Mouse (Mus musculus) gastrocnemius, postnatal 14 days (tissue): Measurements from ENCODE around the gene Pard3. TPM values are rescaled to one million over a fixed set of nuclear protein-coding genes. Genes with fewer than 3 reads are reported as not detected.

Source experiments
- DNase-seq: peaks from one replicate; pipeline ENCODE4 v3.0.0; 2021; ENCODE audit warnings: mixed read lengths
- intact Hi-C: fragments of 180-260 bp; cut with DNase I; formaldehyde crosslinking; loops from one replicate; pipeline ENCODE4 v1.15.1; 2025; ENCODE audit warnings: low total_unique reads
- total RNA-seq, 2 experiments: library from RNA; stranded (reverse); gene quantifications; 2 replicates each; pipeline ENCODE4 v1.2.3; 2021

Gene Pard3
- total RNA-seq, 2 experiments from 2014 or later: 23.9 to 25.7 TPM

DNA sequence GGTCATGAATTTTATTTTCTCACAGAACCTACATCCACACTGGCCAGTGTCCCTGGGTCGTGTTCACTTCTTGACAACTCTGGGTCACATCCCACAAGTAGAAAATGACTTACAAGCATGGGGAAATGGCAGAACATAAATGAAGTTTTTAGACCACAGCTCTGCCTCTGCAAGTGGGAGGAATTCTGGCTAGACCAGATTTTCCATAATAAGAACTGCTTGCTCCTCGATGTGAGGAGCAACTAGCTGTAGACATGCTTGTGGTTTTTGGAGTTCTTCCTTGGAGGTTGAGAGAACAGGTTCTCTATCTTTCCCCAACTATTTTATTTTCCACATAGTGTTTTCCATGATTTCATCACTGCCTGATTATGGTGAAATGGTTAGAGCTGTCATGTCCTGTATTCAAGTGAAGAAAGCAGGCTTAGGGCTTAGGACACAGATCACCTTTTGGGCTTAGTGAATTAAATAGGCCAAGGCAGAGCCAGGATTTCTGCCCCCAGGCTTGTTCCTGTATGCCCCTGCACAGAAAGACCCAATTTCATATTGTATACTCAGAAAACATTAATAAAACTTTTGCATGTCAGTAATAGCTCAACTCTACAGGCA, 284.3 kb downstream of the Pard3 start:
- intact Hi-C loops: no loop called here
- no peak for DNase-seq

GRCm38 (mm10) chr8:127361796-127362195, 298.1 kb downstream of the Pard3 start:
- intact Hi-C loops: no loop called here

DNA sequence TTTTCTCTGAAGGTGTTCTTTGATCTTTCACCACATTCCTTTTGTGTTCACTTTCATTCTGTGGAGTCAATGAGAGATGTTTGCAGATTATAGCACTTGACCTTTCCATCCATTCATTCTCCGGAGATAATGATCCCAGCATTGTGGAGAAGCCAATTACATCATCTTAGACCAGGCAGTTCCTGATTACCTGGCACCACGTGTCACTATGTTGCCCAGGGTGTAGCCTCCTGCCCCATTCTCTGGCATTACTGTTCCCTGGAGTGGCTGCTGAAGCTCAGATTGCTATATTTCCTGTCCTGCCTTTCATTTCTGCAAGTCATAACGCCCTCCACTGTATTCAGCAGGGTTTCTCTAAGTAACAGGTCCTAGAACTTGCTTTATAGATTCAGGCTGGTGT, 304.7 kb downstream of the Pard3 start:
- intact Hi-C loops: no loop called here
- no peak for DNase-seq

More at GRCm38 (mm10) chr8:127361796-127362195, 298.1 kb downstream of the Pard3 start:
- no peak for DNase-seq

DNA sequence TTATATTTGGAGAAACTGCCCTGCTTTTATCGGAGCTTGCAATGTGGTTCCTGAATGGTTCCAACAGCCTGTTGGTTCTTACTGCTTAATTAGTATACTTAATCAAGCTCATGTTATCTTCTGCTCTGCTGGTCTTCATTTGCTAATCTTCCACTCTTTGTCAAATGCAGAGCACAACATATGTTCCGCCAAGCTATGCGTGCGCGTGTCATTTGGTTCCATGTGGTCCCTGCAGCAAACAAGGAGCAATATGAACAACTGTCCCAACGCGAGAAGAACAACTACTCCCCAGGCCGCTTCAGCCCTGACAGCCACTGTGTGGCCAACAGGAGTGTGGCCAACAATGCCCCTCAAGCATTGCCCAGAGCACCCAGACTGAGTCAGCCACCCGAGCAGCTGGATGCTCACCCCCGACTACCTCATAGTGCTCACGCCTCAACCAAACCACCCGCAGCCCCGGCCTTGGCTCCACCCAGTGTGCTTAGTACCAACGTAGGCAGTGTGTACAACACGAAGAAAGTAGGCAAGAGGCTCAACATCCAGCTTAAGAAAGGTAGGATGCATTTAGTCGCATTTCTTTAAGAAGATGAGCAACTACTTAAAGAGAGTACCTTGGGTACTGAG, 307.7 kb downstream of the Pard3 start:
- intact Hi-C loops: loop anchor here (10.0 kb wide), 1 partner anchor 1347 kb away; no protein-coding TSS in a partner anchor
- DNase-seq: no peak

- no peak for DNase-seq
- intact Hi-C loops: loop anchor here (10.0 kb wide), 1 partner anchor 1353 kb away; no protein-coding TSS in a partner anchor
Measured at GRCm38 (mm10) chr8:127377775-127378174, 314.1 kb downstream of the Pard3 start.

- intact Hi-C loops: loop anchor here (10.0 kb wide), 1 partner anchor 1354 kb away; no protein-coding TSS in a partner anchor
- no peak for DNase-seq
Measured at GRCm38 (mm10) chr8:127378994-127379858, 315.5 kb downstream of the Pard3 start.

DNA sequence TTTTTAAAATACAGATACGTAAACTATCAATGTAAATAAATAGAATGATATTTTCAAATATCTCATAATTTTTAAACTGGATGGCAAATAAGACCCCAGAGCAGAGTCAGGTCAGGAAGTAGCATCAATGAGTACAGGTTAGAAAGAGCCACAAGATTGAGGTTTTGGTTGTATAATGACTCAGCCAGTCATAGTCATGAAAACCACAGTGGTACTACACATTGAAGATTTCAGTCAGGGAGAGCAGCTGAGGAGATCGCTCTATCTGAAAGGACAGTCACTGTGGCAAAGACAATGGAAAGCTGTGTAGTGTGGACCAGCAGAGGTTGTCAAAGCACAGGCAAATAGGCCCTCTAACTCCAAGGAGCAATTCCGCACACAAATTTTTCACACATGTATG, 317.6 kb downstream of the Pard3 start:
- intact Hi-C loops: no loop called here
- DNase-seq: no peak

GRCm38 (mm10) chr8:127392700-127393099, 329.0 kb downstream of the Pard3 start:
- intact Hi-C loops: no loop called here
- no peak for DNase-seq

DNA sequence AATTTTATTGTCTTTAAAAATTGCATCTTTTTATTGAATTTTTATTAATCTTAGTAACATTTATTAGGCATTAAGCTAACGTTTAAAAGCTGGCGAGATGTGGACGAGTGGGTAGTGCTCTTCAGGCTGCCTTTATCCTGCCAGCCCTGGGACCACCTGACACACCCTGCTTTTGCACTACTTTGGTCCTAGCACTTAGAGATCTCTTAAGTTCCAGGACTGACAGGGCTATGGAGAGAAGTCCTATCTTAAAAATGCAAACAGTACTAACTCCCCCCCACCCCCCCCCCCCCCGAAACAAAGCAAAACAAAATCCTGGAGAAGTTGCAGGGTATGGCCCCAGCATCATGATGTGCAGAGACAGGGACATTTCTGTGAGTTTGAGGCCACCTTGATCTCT, 331.8 kb downstream of the Pard3 start:
- intact Hi-C loops: no loop called here

DNA sequence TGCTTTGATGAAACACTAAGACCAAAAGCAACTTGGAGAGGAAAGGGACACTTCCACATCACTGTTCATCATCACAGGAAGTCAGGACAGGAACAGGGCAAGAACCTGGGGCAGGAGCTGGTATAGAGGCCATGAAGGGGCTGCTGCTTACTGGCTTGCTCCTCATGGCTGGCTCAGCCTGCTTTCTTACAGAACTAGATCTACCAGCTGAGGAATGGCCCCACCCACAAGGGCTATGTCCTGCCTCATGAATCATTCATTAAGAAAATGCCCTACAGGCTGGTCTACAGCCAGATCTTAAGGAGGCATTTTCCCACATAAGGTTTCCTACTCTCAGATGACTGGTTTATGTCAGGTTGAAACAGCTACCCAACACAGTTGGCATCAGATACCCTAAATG, 342.1 kb downstream of the Pard3 start:
- intact Hi-C loops: no loop called here
- DNase-seq: no peak

More for the DNA sequence above, 331.8 kb downstream of the Pard3 start:
- DNase-seq: no peak

DNA sequence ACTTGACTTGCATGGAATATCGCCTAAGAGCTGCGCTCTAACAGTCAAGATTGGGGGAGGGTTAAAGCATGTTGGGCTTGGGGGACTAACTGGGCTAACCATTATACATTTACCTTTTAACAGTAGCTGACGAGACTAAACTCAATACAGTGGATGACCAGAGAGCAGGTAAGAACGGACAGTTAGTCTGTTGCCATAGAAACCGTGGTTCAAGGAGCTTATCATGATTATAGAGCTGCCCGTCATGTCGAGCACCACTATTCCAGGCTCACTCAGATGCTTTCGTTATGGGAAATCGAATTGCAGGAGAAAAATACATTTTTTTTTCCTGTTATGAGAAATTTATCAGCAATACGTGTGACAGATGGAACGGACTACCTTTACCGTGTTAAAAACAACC, 346.9 kb downstream of the Pard3 start:
- intact Hi-C loops: no loop called here
- DNase-seq: no peak

DNA sequence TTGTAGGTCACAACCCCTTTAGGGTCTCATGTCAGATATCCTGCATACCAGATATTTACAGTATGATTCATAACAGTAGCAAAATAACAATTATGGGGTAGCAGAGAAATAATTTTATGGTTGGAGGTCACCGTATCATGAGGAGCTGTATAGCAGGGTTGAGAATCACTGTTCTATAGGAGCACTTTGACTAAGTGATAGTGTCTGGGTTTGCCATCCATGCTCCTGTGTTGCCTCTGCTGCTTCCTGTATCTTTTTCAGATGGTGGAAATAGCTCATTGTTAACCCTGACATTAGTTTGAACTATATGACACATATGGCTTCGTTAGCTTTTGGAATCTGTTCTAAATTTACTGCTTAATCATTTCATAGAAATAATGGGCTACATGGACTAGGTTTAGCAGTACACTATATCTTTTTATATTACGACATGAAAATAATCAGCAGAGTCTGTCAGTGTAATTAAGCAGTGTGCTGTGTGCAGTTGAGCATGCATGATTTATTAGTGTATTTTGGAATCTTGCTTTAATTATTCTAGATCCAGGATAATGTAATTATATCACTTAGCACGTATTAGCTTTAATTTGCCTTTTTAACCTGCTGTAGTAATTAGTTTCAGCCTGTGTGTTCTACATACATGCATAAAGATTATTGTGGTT, 347.6 kb downstream of the Pard3 start:
- no peak for DNase-seq
- intact Hi-C loops: no loop called here

GRCm38 (mm10) chr8:127423021-127423420, 359.3 kb downstream of the Pard3 start:
- intact Hi-C loops: loop anchor here (10.0 kb wide), 1 partner anchor 172 kb away; no protein-coding TSS in a partner anchor
- no peak for DNase-seq

DNA sequence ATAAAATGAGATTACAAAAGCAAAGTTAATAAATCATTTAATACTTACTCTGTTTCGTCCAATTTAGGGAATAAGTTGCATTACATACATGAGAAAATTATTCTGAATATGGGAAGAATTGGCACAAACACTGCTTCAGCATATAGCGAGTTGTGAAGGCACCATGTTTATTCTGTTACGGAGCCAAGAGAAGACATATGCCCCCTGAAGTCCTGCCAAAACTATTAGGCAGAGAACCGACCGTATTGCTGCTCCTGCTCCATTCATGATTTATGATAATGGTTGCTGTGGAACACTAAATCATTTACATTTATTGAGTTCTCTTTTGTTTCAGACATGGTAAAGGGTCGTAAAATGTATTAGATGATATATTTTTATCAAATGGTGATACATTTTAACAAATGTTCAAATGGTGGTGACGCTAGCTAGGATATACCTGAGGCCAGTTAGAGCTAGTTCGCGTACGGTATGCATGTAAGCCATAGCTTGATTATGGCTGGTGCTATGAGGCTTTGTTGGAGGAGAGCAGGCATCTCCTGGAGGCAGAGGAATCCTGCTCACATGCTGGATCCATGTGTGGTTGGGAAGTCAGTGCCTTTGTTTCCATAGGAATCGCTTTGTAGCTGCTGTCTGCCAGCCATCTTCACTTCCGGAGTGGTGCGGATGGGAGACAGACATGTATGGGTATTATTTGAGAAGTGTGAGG, 360.7 kb downstream of the Pard3 start:
- intact Hi-C loops: loop anchor here (10.0 kb wide), 1 partner anchor 170 kb away; no protein-coding TSS in a partner anchor
- no peak for DNase-seq

GRCm38 (mm10) chr8:127426857-127427256, 363.2 kb downstream of the Pard3 start:
- DNase-seq: no peak
- intact Hi-C loops: loop anchor here (10.0 kb wide), 1 partner anchor 168 kb away; no protein-coding TSS in a partner anchor

DNA sequence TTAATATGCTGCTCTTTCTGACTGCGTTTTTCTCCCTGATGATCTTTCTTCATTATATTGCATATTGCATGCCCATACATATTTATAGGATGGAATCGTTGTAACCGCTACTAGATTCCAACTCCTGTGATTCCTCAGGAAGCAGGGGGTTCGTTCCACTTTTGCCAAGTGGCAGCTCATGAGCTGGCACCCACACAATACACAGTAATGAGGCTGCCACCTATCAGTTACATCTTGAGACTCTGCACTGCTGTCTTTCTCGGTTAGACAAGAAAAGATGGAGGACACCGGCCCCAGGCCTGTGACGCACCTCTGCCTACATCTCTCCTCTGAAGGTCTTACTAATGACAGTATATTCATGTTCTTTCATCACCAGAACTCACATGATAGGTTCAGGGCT, 364.3 kb downstream of the Pard3 start:
- no peak for DNase-seq
- intact Hi-C loops: loop anchor here (10.0 kb wide), 1 partner anchor 167 kb away; no protein-coding TSS in a partner anchor

GRCm38 (mm10) chr8:127431236-127431635, 367.5 kb downstream of the Pard3 start:
- no peak for DNase-seq
- intact Hi-C loops: loop anchor here (10.0 kb wide), 2 partner anchors 934 to 1054 kb away; no protein-coding TSS in a partner anchor

GRCm38 (mm10) chr8:127435975-127436374, 372.3 kb downstream of the Pard3 start:
- no peak for DNase-seq
- intact Hi-C loops: loop anchor here (10.0 kb wide), 2 partner anchors 929 to 1049 kb away; no protein-coding TSS in a partner anchor
